Mouse (Mus musculus) gastrocnemius, postnatal 10 days (tissue): Measurements from ENCODE around the gene Fam199x. TPM values are rescaled to one million over a fixed set of nuclear protein-coding genes. Genes with fewer than 3 reads are reported as not detected.

Source experiments
- DNase-seq: peaks from one replicate; pipeline ENCODE4 v3.0.0; 2021; ENCODE audit warnings: mixed read lengths
- long read RNA-seq, 2 experiments: library from polyadenylated mRNA; stranded (forward); transcript quantifications; one replicate each; pipeline ENCODE4 v2.0.0; 2021
- total RNA-seq, 2 experiments: library from RNA; stranded (reverse); gene quantifications; 2 replicates each; pipeline ENCODE4 v1.2.3; 2021

Fam199x gene
- 1 to 10 TPM; 4.4 to 4.8 TPM for total RNA-seq
- long read RNA-seq, experiment 1, full-length matches to known transcripts: 8 of 9 reads
- long read RNA-seq, experiment 1, partial matches to known transcripts: 0 of 9 reads
- long read RNA-seq, experiment 1, other reads (novel, unspliced or antisense): 1 of 9 reads
- long read RNA-seq, experiment 2, full-length matches to known transcripts: 9 of 11 reads
- long read RNA-seq, experiment 2, partial matches to known transcripts: 1 of 11 reads
- long read RNA-seq, experiment 2, other reads (novel, unspliced or antisense): 1 of 11 reads

GRCm38 (mm10) chrX:137049425-137050225 is at the start of gene Fam199x:
Fam199x (plus strand) TSS chrX:137049594.
- peak; percentile 81 for DNase-seq

GRCm38 (mm10) chrX:137015099-137015709 is 34.2 kb upstream of the Fam199x start:
- peak; percentile 23 for DNase-seq

DNA sequence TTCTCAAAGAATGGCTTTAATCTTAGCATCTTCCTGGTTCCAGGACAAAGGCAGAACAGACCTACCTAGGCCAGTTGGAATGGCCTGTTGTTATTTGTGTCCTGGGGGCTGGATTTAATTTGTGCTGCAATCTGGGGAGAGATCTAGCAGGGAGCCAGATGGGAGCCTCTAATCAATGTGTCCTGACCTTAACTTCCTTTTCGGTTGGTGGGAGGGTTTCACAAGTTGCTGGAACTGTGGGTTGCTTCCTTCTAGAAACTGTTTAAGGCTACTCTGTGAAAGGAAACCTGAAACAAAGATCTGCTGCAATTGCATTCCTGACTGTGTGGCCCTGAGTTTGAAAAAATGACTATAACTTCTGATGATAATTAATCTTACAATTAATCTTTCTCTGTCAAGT is 31.7 kb upstream of the Fam199x start:
- no peak for DNase-seq

GRCm38 (mm10) chrX:137019310-137019709 is 30.1 kb upstream of the Fam199x start:
- DNase-seq: peak; percentile 53

DNA sequence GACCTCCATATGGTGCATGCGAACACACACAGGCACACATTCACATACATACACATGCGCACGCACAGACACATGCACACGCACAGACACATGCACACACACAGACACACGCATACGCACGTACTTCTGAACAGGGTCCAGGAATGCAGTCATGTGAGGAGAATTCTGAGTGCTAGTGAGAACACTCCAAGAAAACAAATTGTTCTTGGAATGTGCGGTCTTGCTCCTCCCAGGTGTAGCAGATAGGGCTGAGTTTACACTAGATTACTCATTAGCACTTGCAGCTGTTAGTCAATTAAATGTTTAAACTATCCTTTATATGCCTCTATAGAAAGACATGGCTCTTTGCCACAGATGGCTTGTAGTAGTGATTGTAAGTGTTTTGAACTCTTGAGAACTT is 18.5 kb upstream of the Fam199x start:
- no peak for DNase-seq

- DNase-seq: no peak
Measured at GRCm38 (mm10) chrX:137031726-137032125, 17.7 kb upstream of the Fam199x start.

DNA sequence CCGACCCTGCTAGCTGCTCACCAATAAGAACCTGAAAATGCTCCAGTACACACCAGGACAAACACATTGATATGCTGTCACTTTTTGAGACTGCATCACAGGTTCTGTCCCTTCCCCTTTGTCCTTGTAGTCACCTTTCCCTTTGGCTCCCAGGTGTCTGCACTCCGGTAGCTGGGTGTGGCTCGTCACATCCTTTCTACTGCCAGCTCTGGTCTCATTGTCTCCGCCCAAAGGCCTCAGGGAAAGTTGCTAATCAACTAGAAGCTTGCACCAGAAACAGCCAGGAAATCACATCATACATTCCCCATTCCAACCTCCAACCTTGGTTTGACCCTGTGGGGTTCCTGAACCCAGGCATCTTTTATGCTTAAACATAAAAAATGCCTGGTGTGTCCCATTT is 15.1 kb upstream of the Fam199x start:
- DNase-seq: no peak

GRCm38 (mm10) chrX:137037470-137037999 is 11.9 kb upstream of the Fam199x start:
- no peak for DNase-seq

DNA sequence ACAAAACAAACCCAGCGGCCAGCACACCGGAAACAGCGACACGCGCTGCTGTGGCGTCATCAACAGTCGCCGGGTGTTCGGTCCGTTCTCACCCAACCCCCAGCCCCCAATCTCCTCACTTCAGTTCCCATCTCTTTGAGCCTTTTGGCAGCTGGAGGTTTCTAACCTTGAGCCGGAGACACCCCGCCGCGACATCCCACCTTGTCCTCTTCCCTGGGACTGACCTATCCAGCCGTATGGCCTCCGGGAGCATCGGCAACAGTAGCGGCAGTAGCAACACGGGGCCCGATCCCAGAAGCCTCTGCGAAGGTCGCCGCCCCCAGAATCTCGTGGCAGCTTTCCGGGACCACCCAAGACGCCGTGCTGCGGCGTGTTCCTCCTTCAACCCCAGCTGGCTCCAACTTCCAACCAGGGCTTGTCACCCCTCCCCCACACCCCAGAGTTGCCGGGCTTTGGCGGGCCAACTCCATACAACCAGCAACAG is 11.4 kb upstream of the Fam199x start, which contains the start of gene Slc25a53:
Gene Slc25a53 (minus strand): TSS at position 303 of the 484 bp plus-strand sequence.
- peak; percentile 90 for DNase-seq

- no peak for DNase-seq
Measured at GRCm38 (mm10) chrX:137038502-137038901, 10.9 kb upstream of the Fam199x start.

DNA sequence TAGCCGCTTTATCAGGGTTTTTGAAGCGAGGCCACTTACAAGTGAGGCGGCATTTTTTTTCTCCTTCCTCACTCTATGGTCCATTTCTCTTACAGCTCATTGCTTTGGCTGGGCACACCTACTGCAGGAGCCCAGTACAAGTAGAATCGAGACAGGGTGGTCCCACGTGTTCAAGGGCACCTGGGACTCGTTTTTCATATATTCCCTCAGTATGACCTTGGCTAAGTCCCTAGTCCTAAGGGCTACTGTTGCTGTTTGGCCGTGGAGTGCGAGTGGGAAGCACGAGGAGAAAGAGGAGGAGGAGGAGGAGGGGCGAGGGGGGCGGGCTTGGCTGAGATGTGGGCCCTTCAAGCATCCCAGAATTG is 352 bp upstream of the Fam199x start:
- no peak for DNase-seq

GRCm38 (mm10) chrX:137063202-137063601 is 13.8 kb downstream of the Fam199x start:
- no peak for DNase-seq

GRCm38 (mm10) chrX:137104531-137104930 is 55.1 kb downstream of the Fam199x start:
- no peak for DNase-seq

GRCm38 (mm10) chrX:137106498-137106897 is 57.1 kb downstream of the Fam199x start:
- no peak for DNase-seq

GRCm38 (mm10) chrX:137118097-137118746 is 68.8 kb downstream of the Fam199x start:
- DNase-seq: peak; percentile 21

- DNase-seq: no peak
Measured at GRCm38 (mm10) chrX:137119675-137120423, 70.5 kb downstream of the Fam199x start.

DNA sequence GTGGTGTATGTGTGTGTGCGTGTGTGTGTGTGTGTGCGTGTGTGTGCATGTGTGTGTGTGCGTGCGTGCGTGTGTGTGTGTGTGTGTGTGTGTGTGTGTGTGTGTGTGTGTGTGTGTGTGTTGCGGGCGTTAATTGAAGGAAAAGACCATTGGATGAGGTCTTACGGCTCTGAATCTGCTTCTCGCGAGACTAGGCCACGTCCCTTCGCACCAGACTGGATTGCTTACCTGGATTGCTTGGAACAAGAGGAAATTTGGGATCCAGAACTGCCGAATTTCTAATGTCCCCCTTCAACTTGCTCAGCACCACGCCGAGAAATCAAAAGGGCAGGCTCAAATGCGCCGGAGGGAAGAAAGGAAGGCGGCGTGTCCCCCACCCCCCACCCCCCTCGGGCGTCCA is 72.3 kb downstream of the Fam199x start, which contains the start of gene Esx1:
Gene Esx1 (minus strand): TSS at position 366 of the 400 bp plus-strand sequence.
- no peak for DNase-seq

DNA sequence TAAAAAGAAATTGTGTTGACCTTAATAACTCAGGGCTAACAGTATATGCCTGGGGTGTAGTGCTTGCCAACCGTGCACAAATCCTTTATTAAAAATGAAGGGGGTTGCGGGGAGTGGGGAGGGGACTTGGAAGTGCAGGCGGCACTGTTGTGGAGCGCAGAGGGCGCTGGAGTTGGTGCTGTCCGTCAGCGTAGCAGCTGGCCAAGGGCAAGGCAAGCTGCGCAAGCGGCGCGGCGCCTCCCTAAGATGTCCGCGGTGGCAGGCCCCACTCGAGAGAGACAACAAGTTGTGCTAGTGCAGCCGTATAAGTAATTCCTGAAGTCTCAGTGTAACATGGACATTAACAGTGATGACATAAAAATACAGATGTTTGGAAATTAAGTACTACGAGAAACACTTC is 78.1 kb downstream of the Fam199x start:
- DNase-seq: no peak
